Mouse (Mus musculus) spleen, adult 18-20 months (tissue): ENCODE measurements around the gene Phb.
"Not testable (repeated sequence)": the region's sequence is repeated elsewhere in the genome, so short reads cannot be mapped to it uniquely, and the experiment has no call there.

ENCODE experiments used
- DNase-seq, 2 experiments: peaks; one replicate each; pipeline ENCODE4 v3.0.0; 2022; ENCODE audit warnings: mixed read lengths in 2 of 2

Phb gene

DNA sequence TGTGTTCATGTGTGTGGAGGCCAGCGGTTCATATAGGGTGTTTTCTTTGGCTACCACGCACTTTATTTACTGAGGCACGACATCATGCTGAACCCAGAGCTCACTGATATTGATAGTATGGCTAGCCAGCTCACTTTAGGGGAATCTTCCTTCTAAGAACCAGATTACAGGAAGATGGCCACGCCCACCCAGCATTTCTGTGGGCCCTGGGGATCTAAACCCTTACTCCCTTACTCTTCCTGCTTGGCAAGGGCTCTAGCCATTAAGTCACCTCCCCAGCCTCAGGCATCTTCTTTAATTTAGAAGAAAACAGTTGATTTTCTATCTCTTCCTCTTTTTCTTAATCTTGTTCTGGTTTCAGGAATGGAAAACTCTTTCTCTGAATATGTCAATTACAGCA lies 9.3 kb upstream of the Phb start:
- no peak for DNase-seq

DNA sequence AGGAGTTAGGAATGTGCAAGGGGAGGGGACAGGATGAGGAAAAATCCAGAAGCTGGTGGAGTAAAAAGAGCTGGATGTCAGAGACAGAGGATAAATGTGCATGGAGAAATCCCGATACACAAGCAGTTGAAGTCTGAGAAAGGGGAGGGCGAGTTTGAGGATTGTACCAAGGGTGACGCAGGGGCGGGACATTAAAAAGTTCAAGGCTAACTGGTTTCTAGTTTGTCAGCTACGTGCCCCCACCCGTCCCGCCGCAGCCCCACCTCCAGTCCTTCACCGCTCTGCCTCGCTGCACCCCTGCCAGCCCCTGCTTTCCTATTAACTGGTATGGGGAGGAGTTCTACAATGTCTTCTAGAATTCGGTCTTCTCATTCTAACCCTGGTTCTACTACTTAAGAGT lies 420 bp downstream of the Phb start:
- DNase-seq, result peak; percentile 25 to 41

DNA sequence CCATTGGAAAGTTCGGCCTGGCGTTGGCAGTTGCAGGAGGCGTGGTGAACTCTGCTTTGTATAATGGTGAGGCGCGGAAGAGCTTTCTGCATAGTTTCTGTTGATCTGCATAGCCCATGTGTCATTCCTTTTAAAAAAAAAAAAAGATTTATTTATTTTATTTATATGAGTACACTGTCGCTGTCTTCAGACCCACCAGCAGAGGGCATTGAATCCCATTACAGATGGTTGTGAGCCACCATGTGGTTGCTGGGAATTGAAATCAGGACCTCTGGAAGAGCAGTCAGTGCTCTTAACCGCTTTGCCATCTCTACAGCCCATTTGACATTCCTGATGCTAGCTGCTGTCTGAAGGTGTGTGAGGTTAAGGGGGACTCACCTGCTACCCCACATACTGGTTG lies 1.3 kb downstream of the Phb start:
- not testable (repeated sequence) for DNase-seq

DNA sequence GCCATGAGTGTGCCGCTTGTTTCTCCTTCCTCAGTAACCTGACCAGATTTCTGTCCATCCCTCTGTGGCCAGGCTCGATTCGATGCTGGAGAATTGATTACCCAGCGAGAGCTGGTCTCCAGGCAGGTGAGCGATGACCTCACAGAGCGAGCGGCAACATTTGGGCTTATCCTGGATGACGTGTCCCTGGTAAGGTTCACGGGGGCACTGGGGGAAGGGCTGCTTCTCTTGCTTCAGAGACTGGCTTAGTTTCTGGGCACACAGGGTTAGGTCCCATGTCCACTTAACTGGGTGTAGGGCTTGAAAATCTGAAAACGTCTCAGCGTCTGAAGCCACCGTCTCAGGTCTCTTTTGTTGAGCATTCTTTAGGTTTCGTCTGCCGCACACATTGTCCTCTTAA lies 8.7 kb downstream of the Phb start:
- DNase-seq, result no peak

- DNase-seq, result peak; percentile 52 to 71
Measured at GRCm38 (mm10) chr11:95676307-95676706, 9.6 kb downstream of the Phb start.

DNA sequence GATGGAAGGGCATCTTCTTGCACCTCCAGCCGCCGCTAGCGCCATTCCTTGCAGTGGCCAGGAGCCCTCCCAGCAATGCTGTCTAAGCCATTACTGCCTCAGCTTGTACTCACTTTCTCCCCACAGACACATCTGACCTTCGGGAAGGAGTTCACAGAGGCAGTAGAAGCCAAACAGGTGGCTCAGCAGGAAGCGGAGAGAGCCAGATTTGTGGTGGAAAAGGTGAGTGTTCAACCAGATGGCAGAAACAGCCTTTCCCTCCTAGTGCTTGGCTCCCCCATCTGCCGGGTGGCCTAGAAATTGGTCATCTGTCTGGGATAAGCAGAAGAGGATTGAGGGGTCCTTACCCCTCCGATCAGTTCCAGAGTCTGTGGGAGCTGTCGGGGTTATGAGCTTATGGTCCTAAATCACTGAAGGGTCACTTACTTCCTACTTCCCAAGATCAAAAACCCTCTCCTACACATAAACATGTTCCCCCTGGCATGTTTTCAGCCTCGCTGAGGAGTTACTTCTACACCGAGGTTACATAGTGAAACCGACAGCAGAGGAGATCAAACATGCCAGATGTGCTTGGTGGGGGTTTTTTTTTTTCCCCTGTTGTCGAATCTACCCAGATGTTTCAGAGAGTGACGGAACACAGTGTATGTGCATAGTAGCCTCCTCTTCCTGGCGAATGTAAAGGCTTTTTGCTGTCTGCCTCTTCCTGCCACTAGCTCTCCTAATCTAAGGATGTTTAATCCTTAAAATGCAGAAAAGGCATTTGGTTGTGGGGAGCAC lies 11.4 kb downstream of the Phb start:
- no peak for DNase-seq

DNA sequence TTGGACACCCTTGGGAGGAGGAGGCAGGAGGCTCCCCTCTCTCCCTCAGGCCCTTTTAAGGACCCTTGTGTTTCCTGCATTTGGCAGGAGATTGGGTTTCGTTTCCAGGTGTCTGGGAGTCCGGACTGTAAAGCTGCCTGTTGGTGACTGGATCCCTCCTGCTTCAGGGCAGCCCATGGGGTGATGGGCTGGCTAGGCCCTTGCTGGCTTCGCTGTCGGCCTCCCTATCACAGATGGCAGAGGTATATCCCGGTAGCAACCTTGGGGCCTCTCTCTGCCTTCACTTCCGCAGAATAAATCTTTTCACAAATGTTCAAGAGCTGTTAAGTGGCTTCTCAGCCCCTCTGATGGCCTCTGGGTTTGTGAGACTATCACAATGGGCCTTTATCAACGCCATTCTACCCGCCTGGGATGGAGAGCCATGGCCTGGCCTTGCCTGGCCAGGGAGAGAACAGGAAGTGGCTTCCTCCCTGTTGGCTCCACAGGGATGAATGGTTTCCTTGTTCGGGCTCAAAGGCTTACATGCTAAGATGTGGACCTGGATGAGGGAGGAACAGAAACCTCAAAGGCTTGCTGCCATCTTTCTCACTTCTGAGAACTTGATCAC lies 15.3 kb downstream of the Phb start:
- no peak for DNase-seq

DNA sequence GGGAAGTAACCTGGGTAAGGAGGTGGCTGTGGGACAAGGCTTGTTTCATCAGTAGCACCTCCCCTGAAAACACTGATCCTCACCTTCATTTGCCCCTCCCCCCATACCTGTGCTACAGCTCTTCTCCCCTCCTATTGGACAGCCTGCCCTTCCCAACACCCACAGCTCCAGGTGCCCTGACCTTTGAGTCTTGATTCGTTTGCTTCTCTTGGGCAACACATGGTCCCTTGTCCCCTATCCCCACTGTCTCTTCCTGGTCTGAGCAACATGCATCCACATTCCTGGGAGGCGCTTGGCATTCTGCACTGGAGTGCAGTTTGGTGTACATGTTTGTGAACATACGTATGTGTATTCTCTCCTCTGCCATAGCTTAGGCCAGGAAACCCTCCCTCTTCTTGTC lies 16.2 kb downstream of the Phb start:
- no peak for DNase-seq

DNA sequence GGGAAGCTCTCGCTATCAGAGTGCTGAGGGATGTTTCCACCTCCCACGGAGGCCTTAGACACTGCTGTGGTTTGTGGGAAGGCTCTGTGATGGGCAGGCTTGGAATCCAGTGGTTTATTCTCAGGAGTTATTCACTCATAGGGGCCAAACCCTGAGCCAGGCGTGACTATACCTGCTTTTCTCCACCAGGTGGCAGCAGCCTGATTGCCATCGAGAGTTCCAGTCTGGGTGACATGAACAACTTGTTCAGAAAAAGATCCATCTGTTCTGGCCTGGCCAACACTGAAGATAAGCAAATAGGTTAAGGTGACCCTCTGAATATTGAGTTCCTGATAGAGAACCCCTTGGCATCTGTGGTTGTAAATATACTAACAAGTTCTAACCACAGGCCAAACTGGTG lies 19.3 kb downstream of the Phb start:
- DNase-seq, result peak; percentile 59 to 71

GRCm38 (mm10) chr11:95687084-95687656 lies 20.4 kb downstream of the Phb start:
- no peak for DNase-seq

GRCm38 (mm10) chr11:95688515-95688914 lies 21.8 kb downstream of the Phb start:
- peak; percentile 55 to 56 for DNase-seq

DNA sequence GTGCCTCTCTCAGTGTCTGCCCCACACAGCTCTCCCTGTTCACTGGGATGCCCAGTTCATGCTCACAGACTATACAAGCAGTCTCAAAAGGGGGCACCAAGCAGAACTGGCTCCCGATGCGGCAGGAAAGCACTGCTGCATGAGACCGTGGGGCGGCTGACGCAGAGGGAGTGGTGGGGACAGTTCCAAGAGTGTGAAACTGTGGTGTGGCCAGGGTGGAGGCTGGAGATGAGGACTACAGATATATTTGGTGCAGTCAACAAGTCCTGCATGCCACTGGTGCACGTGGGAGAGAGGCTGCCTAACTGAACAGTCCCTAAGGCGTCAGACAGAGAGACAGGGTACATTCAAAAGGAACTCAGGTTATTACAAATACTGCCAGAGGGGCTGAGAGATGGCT lies 22.2 kb downstream of the Phb start:
- peak in 1 of 2 experiments; percentile 27 for DNase-seq

GRCm38 (mm10) chr11:95689544-95689943 lies 22.8 kb downstream of the Phb start:
- no peak for DNase-seq

DNA sequence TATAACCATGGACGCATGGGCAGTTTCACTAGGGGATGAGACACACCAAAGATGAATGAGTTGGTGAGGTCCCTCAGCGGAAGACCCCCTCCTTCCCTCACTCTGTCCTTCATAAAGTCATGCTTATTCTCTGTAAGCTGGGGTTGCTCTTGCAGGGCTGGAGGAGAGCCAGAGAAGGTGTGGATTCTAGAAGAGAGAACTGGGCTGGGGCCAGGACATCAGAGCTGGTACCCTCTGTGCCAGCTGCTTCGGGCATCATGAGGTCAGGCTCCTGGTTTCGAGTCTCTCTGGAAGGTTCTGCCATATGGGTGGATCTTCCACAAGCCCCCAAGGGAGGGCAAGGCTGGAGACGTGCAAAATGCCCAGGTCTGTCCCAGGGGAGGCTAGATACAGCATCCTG lies 31.8 kb downstream of the Phb start:
- no peak for DNase-seq

DNA sequence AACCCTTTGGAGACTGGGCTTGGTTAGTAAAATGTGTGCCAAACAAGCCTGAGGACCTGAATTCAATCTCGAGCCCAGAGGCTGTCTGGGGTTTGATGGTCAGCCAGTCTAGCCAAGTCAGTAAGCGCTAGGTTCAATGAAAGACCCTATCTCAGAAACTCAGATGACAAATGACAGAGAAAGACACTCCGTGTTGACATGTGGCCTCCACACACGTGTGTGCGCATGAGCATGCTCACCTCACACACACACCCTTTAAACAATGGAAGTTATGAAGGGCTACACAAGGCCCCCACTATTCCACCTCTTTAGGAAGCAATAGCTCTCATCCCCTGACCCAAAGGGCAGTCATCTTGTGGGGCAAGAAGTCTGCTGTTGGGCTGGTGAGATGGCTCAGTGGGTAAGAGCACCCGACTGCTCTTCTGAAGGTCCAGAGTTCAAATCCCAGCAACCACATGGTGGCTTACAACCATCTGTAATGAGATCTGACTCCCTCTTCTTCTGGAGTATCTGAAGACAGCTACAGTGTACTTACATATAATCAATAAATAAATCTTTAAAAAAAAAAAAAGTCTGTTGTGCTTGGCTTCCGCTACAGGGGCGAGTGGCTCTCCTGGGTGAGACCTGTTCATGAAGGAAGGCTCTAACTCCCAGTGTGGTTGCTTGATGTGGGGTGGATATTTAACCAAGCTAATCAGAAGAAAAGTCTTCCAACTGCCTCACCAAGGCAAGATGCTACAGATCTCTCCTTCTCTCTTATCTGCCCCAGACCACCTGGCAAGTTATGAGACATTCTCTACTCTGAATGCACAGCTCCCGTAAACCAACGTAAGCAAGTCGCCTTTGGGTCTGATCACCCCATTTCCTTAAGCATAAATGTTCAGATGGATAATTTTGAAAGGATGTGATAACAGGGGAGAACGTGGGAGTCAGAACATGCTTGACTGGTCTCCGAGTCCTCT lies 34.3 kb downstream of the Phb start:
- no peak for DNase-seq

GRCm38 (mm10) chr11:95704032-95704969 lies 37.5 kb downstream of the Phb start:
- DNase-seq, result no peak

DNA sequence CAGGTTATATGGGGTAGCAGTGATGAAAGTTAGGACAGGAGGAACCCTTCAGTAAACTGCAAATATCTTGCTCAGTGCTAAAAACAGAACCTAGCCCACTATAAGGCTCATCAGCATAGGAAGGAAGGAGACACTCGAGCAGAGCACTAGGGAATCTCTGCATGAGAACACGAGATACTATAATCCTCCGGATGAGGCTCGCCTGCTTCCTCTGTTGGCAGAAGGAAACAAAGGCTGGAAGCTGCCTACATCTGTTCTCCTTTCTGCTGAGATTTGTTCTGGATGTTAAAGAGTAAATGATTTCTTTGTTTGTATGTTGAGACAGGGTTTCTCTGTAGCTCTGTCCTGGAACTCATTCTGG lies 38.2 kb downstream of the Phb start:
- no peak for DNase-seq

GRCm38 (mm10) chr11:95709534-95710040 lies 42.8 kb downstream of the Phb start:
- no peak for DNase-seq

- DNase-seq, result no peak
Measured at GRCm38 (mm10) chr11:95710478-95710877, 43.7 kb downstream of the Phb start.

GRCm38 (mm10) chr11:95712085-95712562 lies 45.4 kb downstream of the Phb start:
- DNase-seq, result peak; percentile 37 to 43

- DNase-seq, result peak; percentile 91 to 96
Measured at GRCm38 (mm10) chr11:95712563-95713224, 45.9 kb downstream of the Phb start, which contains the start of gene Zfp652. Gene Zfp652 (plus strand): TSS chr11:95712673.
